Mouse (Mus musculus) spleen, postnatal 4 days (tissue): ENCODE measurements around the gene Slco3a1.

Source experiments
- DNase-seq, 2 experiments: peaks; one replicate each; pipeline ENCODE4 v3.0.0; 2022; ENCODE audit warnings: low spot score in 2 of 2

Gene Slco3a1

DNA sequence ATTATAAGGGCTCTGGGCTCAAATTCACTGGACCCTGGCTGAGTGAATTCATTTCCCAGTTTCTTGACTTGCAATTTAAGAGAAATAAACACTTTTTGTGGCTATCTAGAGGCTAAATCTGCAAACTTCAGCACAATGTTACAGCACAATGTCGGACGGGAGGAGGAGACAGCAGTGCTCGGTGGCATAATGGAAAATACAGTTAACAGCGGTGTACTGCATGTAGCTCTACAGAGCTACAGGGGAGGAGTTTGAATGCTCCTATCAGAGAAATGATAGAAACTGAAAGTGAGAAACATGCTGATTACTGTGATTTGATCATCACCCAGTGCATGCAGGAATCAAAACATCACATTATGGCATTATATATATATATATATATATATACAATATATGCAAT is 68.5 kb downstream of the Slco3a1 start:
- DNase-seq, result no peak

DNA sequence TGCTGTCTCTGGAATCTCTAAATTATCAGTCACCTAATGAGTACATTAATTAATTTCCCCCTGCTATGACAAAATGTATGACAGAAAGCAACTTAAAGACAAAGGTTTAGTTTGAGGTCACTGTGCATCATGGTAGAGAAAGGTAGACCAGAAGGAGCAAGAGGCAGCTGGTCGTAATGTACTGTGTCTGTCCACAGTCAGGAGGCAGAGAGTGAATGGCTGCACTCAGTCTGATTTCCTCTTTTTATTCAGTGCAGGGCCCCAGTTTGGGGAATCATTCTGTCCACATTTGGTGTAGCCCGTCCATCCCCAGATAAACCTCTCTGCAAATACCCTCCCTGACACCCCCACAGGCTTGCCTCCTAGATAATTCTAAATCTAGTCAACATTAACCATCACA is 68.9 kb downstream of the Slco3a1 start:
- no peak for DNase-seq

DNA sequence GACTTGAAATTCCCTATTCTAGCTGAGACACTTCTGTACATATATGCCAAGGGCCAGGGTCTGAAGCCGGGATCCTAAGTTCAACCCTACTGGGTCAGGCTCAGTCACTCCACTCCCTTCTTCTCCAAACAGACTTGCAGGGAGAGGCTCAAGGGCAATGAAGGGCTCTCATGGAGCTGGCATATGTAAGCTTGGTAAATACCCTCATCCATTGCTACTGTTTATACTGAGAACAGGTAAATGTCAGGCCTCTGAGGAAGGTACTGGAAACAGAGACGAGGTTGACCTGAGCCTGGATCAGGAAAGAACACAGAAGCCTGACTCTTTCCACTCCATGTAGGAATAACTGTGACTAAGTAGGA is 70.6 kb downstream of the Slco3a1 start:
- no peak for DNase-seq

DNA sequence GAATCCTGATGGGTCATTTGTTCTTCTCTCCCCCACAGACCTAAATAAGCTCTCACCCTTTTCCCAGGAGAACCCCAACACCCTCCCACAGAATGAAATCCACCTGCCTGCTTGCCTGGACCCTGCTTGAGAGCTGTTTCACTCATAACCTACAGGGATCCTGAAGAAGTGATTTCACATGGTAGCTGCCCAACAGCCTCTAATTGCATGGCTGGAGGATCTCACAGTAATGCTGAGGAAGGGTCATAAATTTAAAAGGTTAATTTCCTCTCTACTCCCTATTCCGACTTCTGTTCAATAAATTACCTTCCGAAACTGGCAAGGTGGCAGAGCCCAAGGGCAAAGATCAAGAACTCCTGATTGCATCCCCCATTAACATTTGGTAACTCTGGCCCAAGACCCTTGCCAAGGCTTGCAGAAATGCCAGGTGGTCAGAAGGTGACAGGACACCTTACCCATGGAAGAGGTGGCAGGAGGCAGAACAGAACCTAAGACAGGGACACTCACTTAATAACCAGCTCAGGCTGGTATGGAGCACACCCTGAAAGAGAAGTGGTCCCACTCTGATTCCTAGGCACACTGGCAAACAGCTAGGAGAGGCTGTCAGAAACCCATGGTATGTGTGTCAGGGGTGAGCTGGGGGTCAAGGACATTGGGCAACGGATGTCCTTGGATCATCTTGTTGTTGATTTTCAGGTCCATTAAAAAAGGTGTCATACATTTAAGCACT is 71.1 kb downstream of the Slco3a1 start:
- no peak for DNase-seq

DNA sequence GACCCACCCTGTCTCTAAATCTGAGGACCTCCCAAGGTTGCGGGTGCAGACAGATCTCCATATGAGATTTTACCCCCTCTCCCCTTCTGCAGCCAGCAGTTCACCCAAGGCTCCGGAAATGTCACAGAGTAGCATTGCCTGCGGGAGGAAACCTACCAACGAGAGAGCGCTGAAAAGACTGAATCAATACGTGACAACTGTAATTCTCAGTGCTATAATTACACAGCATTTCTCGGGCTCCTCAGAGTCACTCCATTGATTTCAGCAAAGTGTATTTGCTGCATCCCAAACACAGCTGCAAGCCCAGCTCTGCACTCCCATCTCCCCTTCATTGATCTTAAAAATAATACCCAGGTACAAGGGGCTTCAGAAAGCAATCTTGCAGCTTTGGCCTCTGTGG is 82.8 kb downstream of the Slco3a1 start:
- DNase-seq, result no peak

DNA sequence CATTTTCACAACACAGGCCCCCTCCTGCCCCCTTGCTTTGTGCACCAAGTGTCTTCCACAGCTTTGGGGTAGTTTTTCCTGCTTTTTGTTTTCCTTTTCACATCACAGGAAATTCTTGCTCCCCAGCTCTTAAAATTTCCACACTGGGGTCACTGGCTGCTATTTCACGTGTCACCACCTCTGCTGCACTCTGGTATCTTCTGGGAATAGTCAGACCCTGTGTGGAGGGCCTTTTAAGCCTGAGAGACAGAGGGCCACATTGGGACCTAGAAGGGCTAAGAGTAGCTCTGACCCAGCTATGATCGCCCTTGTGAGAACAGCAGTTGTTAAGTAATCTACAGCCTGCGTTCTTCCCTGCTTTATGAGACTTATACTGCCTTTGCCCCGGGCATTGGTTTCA is 87.7 kb downstream of the Slco3a1 start:
- no peak for DNase-seq

DNA sequence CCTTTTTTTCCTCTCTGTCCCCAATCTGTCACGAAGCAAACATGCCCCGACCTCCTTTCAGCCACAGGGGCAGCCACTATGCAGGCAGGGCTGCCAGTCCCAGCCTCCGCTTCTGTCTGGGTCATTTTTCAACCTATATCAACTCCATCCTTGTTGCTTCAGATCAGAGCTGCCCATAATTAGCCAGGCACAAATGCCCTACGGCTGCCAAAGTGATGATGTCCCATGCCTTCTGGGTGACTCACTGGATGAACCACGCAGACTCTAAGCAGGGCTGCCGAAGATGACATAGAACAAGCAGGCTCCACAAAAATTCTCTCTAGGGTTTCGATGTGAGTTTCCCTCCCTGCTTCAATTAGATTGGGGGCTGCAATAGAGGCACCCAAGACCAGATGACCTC is 89.9 kb downstream of the Slco3a1 start:
- no peak for DNase-seq

DNA sequence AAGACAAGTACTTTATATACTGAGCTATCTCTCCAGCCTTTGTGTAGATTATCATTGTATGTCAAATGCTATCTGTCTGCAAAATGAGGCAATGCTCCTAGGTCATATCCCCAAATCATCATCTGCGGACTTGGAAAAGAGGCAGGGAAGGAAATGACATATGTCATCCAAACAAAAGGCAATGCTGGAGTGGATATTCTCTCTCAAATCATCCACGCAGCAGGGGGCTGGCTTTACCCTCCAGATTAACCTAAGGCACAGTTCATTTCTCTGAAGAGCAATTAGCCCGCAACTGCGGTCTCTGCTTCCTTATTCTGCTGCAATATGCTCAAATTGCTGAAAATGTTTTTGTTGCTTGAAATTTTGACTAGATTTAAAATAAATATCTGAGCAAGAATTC is 92.1 kb downstream of the Slco3a1 start:
- DNase-seq, result no peak

DNA sequence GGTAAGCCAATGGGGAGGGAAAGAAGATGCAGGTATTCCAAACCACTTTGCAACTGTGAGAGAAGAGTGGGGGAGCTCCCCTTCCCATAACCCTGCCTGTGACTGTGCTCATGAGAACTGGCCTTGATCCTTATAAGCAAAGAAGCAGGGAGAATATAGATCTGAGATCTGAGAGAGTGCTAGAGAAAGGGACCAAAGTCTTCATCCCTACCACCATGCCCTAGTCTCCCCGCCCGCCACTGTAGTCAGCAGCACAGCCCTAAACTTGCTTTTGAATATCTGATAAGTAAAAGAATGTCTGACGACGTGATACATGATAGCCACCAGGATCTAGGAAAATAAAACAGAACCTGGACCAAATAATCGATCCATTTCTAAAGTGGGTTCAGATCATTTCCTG is 92.8 kb downstream of the Slco3a1 start:
- no peak for DNase-seq

DNA sequence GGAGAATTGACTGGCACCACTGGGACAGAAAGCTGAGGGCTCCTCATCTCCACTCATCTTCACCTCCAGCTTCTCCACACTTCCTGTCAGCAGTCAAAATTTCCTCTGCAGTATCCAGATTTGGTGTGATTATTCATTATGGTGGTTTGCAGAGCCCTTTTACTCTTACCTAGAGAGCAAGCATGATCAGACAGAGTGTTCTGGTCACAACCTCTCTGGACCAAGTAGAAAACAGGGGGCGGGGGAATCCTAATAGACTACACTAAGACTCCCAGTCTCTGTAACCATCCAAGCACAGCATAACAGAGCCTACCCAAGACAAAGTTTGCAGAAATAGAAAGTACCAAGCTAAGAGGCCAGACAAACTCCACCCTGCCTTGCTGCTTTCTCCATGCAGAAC is 93.4 kb downstream of the Slco3a1 start:
- DNase-seq, result no peak

DNA sequence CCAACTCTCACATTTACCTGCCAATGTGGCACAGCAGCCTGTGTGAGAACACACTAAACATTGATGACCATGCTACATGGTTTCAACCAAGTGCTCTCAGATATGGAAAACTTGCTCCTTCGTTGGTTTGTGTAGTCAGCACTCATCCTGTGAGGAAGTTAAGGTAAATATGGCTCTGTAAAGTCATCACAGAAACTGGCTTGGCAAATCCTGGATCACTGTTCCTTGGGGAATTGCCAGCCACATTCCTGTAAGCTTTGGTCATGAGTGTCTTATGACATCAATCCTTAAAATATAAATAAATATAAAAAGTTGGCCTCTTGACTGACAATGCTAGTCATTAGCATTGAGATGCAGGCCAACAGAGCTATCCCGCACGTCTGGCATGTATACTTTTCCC is 94.8 kb downstream of the Slco3a1 start:
- DNase-seq, result no peak

DNA sequence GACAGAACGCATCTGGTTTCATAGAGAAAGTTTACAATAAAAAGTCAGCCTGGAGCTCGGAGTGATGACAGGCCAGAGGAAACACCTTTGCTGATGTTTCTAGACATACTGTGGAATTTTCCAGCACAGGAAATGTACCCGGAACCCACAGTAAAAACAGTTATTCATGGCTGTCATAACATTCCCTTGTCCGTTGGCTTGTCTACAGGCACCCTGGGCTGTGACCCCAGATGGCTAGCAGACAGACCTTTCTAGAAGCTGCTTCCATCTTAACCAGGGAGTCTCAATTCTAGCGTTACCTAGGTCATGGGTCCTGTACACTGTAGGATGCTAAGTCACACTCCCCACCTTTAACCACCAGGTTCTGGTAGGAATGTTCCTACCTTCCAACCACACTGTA is 95.3 kb downstream of the Slco3a1 start:
- DNase-seq, result no peak

DNA sequence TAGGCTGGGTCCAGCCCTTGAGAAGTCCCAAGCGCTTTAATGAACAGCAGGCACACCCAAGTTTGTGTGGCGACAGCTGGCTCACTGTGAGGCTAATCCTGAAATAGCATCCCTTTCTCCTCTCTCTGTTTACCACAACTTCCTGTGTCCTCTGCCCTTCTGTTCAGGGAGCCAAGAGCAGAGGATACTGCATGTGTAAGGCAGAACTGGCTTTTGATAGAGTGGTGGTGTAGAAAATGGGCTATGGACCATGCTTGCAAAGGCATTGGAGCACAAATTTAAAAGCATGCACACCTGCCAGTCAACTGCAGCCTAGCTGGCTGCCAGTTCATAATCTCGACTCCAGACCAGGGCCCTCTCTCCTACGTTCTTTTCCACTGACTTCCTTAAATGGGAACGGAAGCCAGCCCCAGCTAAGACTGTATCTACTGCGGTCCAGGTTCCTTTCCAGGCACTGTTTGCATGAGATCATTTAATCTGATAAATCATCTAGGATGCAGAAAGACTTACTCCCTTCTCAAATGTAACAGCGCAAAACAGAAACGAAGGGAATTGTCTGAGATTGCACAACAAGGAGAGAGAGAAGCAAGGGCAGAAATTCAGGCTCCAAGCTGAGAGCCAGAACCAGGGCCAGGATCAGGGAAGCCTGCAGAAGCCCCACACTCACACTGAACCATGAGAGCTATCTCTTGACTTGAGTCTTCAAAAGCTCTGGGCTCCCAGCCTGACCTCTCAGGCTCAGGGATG is 95.9 kb downstream of the Slco3a1 start:
- no peak for DNase-seq

DNA sequence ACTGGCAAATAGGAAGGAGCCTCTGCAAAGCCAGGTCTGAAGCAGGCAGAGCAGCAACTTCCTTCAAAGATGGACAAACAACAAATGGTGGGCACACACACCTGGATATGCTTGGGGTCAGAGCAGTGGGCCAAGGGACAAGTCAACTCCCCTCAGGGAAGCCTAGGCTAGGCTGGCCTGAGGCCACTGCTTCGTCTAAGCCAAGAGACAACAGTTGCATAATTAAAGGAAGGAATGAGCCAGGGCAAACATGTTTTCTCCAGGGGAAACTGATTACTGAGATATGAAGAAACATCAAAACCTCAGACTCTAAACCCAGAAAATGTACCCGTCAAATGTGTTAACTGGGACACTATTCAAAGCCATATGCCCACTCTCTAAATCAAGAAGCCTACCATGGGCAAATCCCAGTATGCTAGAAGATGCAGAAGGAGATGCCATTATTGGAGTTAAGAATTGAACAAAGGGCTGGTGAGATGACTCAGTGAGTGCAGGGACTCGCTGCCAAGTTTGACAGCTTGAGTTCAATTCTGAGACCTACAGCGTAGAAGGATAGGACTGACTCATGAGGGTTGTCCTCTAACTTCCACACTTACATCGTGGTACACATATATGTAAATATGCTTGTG is 97.1 kb downstream of the Slco3a1 start:
- no peak for DNase-seq

DNA sequence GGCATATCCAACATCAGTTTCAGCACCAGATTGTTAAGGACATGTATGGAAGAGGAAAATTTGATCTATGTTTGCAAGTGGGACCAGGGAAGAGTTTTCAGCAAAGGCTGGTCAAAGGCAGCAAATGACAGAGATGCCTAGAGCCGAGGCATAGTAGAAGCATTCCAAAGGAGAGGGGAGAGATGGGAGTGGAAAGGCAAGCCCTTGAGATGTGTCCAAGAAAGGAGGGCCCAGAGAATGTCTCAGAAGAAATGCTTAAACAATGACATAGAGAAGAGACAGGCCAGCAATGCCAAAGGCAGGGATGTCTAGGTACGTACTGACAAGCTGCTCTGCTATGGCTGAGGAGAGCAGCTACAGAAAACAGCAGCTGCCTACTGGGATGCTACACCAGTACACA is 97.8 kb downstream of the Slco3a1 start:
- no peak for DNase-seq

DNA sequence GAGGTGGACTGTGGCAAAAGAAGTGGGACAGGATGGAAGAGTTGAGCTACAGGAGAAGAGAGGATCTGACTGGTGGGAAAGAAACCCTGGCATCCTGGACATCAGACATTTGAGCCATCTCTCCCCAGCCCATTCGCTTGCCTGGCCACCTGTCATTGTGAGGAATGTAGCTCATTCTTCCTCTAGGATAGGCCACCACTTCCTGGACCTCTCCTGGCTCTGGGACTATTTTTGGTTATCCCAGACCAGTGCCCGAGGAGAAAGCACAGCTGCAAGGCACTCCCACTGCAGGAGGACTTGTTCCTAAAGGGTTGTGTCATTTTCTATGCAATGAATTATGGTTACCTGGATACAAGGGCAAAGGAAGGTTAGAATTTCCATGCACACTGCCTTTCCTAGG is 103.5 kb downstream of the Slco3a1 start:
- DNase-seq, result no peak

DNA sequence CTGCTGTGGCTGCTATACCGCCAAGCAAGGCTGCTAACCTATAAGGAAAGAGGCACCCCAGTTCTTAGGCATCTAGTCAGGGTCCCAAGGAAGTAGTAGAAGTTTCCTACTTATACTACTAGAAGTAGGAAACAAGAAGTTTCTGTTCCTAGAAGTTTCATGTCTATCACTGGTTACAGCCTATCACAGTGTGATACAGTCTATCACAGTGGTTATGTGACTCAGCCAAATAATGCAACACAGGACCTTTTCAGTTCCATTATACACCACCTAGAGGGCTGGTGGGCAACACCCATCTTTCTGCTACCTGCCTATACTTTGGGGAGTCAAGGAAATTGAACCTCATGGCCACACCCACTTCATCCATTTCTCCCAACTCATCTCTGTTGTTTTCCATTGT is 104.8 kb downstream of the Slco3a1 start:
- no peak for DNase-seq

DNA sequence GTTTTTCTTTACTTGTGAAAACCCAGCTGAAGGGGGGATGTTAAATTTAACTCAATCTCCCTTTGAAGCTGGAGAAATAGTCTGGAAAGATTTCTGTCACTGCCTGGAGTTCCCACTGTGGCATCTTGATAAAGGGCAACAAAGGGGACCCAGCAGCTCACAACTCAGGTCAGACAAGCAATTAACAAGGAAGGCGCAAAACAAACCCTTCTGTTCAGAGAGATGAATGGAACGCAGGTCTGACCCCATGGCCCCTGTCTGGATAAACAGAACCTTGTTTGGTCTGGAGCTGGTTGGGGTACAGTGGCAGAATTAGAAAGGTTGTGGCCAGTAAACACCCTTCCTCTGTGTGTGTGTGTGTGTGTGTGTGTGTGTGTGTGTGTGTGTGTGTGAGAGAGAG is 106.8 kb downstream of the Slco3a1 start:
- DNase-seq, result no peak

DNA sequence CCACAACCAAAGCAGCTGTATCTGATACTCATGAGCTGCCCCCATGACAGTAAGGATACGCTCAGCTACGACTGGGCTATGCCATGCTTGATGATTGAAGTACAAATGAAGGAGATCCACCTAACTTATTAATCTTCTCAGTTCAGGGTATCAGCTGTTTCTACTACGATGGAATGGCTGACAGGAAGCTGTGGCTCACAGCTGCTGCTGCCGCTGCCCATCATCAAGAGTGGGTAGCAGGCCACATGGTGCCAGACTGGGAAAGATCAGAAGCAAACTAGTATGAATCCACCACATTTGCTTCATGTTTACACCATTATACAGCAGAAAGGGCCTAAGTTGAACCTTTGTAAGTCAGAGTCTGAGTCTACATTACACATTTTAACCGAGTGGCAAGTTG is 109.4 kb downstream of the Slco3a1 start:
- no peak for DNase-seq

DNA sequence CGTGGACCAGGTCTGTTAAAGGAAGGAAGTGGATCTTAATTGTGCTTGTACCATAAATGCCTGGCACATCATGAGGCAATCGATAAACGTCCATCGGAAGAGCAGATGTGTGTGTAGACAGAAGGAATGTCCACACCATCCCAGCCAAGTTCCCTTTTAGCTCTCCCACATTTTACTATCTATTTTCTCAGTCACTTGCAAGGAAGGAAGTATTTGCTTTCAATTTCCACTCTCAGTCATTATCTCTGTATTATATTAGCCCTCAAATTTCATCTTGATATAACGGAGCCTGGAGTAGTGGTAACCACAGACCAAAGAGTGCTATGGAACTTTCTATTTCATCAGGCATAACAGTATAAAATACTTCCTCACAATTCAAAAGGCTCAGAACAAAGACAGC is 112.2 kb downstream of the Slco3a1 start:
- DNase-seq, result no peak

DNA sequence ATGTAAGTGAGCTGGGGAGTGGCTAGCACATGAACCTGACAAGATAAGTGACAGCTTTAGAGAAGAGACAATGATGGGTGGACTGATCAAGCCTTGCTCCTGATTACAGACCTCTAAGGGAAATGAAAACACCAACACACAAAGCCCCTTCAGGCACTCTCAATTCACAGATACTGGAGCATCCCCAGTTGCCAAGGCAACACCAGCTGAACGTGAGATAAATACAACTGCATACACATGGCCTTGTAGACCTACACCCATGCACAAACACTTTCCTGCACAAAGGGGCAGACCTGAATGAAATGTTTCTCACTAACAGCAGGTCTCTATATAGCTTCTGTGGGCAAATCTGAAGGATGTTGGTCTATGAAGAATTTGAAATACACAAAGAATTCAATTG is 117.0 kb downstream of the Slco3a1 start:
- DNase-seq, result no peak

DNA sequence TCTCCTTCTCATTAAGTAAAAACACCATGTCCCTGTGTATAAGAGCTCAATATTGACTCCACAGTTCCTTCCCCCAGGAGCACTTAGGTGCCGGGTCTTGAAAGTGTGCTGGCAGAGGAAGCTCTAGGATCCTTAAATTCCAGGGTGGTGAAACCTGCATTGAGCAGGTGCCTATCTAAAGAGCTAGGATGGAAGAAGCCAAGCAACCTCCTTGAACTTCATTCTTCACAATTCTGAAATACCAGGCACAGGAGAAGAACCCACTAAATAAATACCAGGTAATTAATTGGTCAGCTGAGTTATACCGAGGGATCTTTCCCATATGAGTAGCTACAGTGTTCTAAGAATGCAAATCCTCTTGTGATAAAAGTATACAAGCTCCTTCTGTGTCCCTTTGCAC is 117.9 kb downstream of the Slco3a1 start:
- no peak for DNase-seq

DNA sequence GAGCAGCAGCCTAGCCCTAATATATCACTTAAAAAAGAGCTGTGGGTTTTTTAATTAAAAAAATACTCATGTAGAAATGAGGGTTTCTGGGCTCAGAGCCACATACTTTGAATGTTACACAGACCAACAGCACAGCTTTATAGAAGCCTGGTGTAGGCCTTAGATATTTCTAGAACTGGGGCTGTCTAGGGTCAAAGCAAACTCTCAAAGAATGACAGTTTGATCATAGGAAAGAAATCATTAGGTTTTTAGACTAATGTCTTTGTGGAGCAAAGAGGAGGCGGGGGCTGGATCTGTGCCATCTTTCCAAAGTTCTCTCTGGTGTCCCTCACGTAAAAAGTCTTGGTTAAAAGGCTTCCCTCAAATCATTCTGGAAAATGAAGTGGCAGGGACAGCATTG is 121.6 kb downstream of the Slco3a1 start:
- DNase-seq, result no peak
